Mouse (Mus musculus) intestine, embryonic 16.5 days (tissue): ENCODE measurements around the gene Zswim4. TPM values are rescaled to one million over a fixed set of nuclear protein-coding genes. Genes with fewer than 3 reads are reported as not detected.

Experiments used
- ATAC-seq: fragments of 200-750 bp; cut with Nextera tagmentation; 2 replicates; pipeline ENCODE4 v1.8.0; 2017; ENCODE audit warnings: moderate TSS enrichment, moderate library complexity
- H3K27ac ChIP-seq: fragments of 300-500 bp; sonication (generic); 2 replicates; pipeline ENCODE4 v1.5.1; 2014; ENCODE audit warnings: mild to moderate bottlenecking, low read length
- H3K27me3 ChIP-seq: fragments of 300-500 bp; sonication (generic); replicated peaks from 2 replicates; pipeline ENCODE4 v1.6.1; 2014; ENCODE audit warnings: low read length, control low read depth, mixed read lengths; ENCODE audit not compliant: control insufficient read depth, insufficient read depth
- H3K36me3 ChIP-seq: fragments of 300-500 bp; sonication (generic); 2 replicates; pipeline ENCODE4 v1.6.1; 2014; ENCODE audit warnings: low read length, control low read depth; ENCODE audit not compliant: control insufficient read depth, insufficient read depth
- H3K4me1 ChIP-seq: fragments of 300-500 bp; sonication (generic); 2 replicates; pipeline ENCODE4 v1.6.1; 2014; ENCODE audit warnings: low read length, control low read depth, mixed read lengths; ENCODE audit not compliant: control insufficient read depth, insufficient read depth
- H3K4me2 ChIP-seq: fragments of 300-500 bp; sonication (generic); 2 replicates; pipeline ENCODE4 v1.6.1; 2014; ENCODE audit warnings: low read depth, low read length, control low read depth
- H3K4me3 ChIP-seq: fragments of 300-500 bp; sonication (generic); 2 replicates; pipeline ENCODE4 v1.5.1; 2014; ENCODE audit warnings: mild to moderate bottlenecking, low read length
- H3K9ac ChIP-seq: fragments of 300-500 bp; sonication (generic); 2 replicates; pipeline ENCODE4 v1.6.1; 2014; ENCODE audit warnings: low read depth, low read length
- H3K9me3 ChIP-seq: fragments of 300-500 bp; sonication (generic); 2 replicates; pipeline ENCODE4 v1.6.1; 2016; ENCODE audit warnings: low read length, control low read depth; ENCODE audit not compliant: control insufficient read depth
- WGBS: fragments of 180-500 bp; shearing (Covaris S2); extraction: QIAGEN DNeasy Blood & Tissue Kit; methylation state at CpG from one replicate; pipeline ENCODE4 v1.1.7; 2014; 5-methylcytosine and 5-hydroxymethylcytosine counted together
- polyA plus RNA-seq: library from polyadenylated mRNA; unstranded; fragments of >200 nt; fragmentation: Nextera tagmentation; extraction: Ambion mirVana; gene quantifications from 2 replicates; pipeline ENCODE4 v1.2.1, GENCODE M21; 2015

The Zswim4 gene
- polyA plus RNA-seq, 1 experiment from 2014 or later, result 7.1 TPM

GRCm38 (mm10) chr8:84235746-84236409 is 977 bp downstream of the Zswim4 start:
- Histone ChIP-seq H3K4me3 (peak overlapping the region; percentile 93), H3K36me3 (no peaks in the 10 kb centered on the region), H3K9me3 (no peaks in the 10 kb centered on the region), H3K27ac (peak overlapping the region; percentile 37; the same call in 1 of the 2 replicates), H3K27me3 (no peaks in the 10 kb centered on the region), H3K4me2 (peak overlapping the region; percentile 92), H3K9ac (peak overlapping the region; percentile 97), H3K4me1 (peaks cover 13% of the 10 kb centered on the region)
- ATAC-seq, result no peak
- WGBS, result 20% methylated on average over 10 of the region's 10 CpGs

GRCm38 (mm10) chr8:84233055-84233454 is 3.8 kb downstream of the Zswim4 start:
- Histone ChIP-seq H3K4me1 (peaks cover 13% of the 10 kb centered on the region), H3K4me3 (no peak overlapping the region), H3K27ac (no peak overlapping the region), H3K9me3 (no peaks in the 10 kb centered on the region), H3K4me2 (no peak overlapping the region), H3K36me3 (peaks cover 6% of the 10 kb centered on the region; the same call in 1 of the 2 replicates), H3K27me3 (no peaks in the 10 kb centered on the region), H3K9ac (no peak overlapping the region)
- no peak for ATAC-seq
- WGBS, result 78% methylated on average over 2 of the region's 2 CpGs

- WGBS, result 80% methylated on average over 17 of the region's 17 CpGs
- ATAC-seq, result no peak
- Histone ChIP-seq H3K27ac (no peak overlapping the region), H3K4me2 (no peak overlapping the region), H3K9me3 (no peaks in the 10 kb centered on the region), H3K9ac (no peak overlapping the region), H3K27me3 (no peaks in the 10 kb centered on the region), H3K4me3 (no peak overlapping the region), H3K36me3 (peaks cover 8% of the 10 kb centered on the region; the same call in 1 of the 2 replicates), H3K4me1 (peaks cover 1% of the 10 kb centered on the region)
Measured at GRCm38 (mm10) chr8:84230735-84231134, 6.1 kb downstream of the Zswim4 start.

GRCm38 (mm10) chr8:84223322-84224029 is 13.4 kb downstream of the Zswim4 start:
- Histone ChIP-seq H3K27ac (no peak overlapping the region), H3K4me3 (no peak overlapping the region), H3K9me3 (no peaks in the 10 kb centered on the region), H3K36me3 (peaks cover 16% of the 10 kb centered on the region), H3K4me1 (no peaks in the 10 kb centered on the region; the same call in 1 of the 2 replicates), H3K27me3 (no peaks in the 10 kb centered on the region), H3K4me2 (no peak overlapping the region), H3K9ac (no peak overlapping the region)
- WGBS, result 78% methylated on average over 21 of the region's 21 CpGs
- no peak for ATAC-seq

GRCm38 (mm10) chr8:84222566-84223165 is 14.2 kb downstream of the Zswim4 start:
- no peaks in the 10 kb centered on the region; the same call in 1 of the 2 replicates for H3K4me1 ChIP-seq
- WGBS, result 92% methylated on average over 9 of the region's 9 CpGs
- H3K9ac ChIP-seq, result no peak overlapping the region
- no peaks in the 10 kb centered on the region for H3K9me3 ChIP-seq
- H3K27ac ChIP-seq, result no peak overlapping the region
- H3K4me3 ChIP-seq, result no peak overlapping the region
- H3K4me2 ChIP-seq, result no peak overlapping the region
- peaks cover 12% of the 10 kb centered on the region for H3K36me3 ChIP-seq
- ATAC-seq, result no peak
- no peaks in the 10 kb centered on the region for H3K27me3 ChIP-seq

GRCm38 (mm10) chr8:84220105-84220504 is 16.8 kb downstream of the Zswim4 start:
- no peaks in the 10 kb centered on the region for H3K27me3 ChIP-seq
- H3K27ac ChIP-seq, result no peak overlapping the region
- no peak overlapping the region for H3K9ac ChIP-seq
- no peak for ATAC-seq
- H3K4me3 ChIP-seq, result no peak overlapping the region
- no peaks in the 10 kb centered on the region for H3K4me1 ChIP-seq
- H3K4me2 ChIP-seq, result no peak overlapping the region
- H3K36me3 ChIP-seq, result peaks cover 4% of the 10 kb centered on the region; the same call in 1 of the 2 replicates
- WGBS, result 74% methylated on average over 7 of the region's 7 CpGs
- no peaks in the 10 kb centered on the region for H3K9me3 ChIP-seq

- no peak for ATAC-seq
- Histone ChIP-seq H3K9ac (no peak overlapping the region), H3K4me1 (no peaks in the 10 kb centered on the region), H3K4me2 (no peak overlapping the region), H3K27ac (no peak overlapping the region), H3K36me3 (no peaks in the 10 kb centered on the region), H3K4me3 (no peak overlapping the region), H3K27me3 (no peaks in the 10 kb centered on the region), H3K9me3 (no peaks in the 10 kb centered on the region)
- 96% methylated on average over 5 of the region's 5 CpGs for WGBS
Measured at GRCm38 (mm10) chr8:84218143-84218542, 18.7 kb downstream of the Zswim4 start.

- H3K27me3 ChIP-seq, result no peaks in the 10 kb centered on the region
- no peaks in the 10 kb centered on the region for H3K9me3 ChIP-seq
- H3K4me1 ChIP-seq, result no peaks in the 10 kb centered on the region
- H3K9ac ChIP-seq, result no peak overlapping the region
- H3K4me3 ChIP-seq, result no peak overlapping the region
- no peak for ATAC-seq
- H3K27ac ChIP-seq, result no peak overlapping the region
- no peak overlapping the region for H3K4me2 ChIP-seq
- 93% methylated on average over 11 of the region's 11 CpGs for WGBS
- peaks cover 4% of the 10 kb centered on the region for H3K36me3 ChIP-seq
Measured at GRCm38 (mm10) chr8:84217206-84217605, 19.6 kb downstream of the Zswim4 start.

- Histone ChIP-seq H3K4me2 (no peak overlapping the region), H3K9me3 (no peaks in the 10 kb centered on the region), H3K27ac (no peak overlapping the region), H3K27me3 (no peaks in the 10 kb centered on the region), H3K36me3 (peaks cover 12% of the 10 kb centered on the region), H3K4me3 (no peak overlapping the region), H3K4me1 (0 out of 2 replicates have a peak, but pooled peaks cover 3% of the 10 kb centered on the region), H3K9ac (no peak overlapping the region)
- WGBS, result 90% methylated on average over 4 of the region's 4 CpGs
- no peak for ATAC-seq
Measured at GRCm38 (mm10) chr8:84213277-84213676, 23.6 kb downstream of the Zswim4 start.
